Mouse (Mus musculus) CD4-positive naive resting alpha-beta T cell, adult 76 days (primary cell): ENCODE results near the gene Ccdc83. TPM values are rescaled to one million over a fixed set of nuclear protein-coding genes. Genes with fewer than 3 reads are reported as not detected.

Experiments
- total RNA-seq: library from RNA; stranded (reverse); gene quantifications from one replicate; pipeline ENCODE4 v1.2.4, GENCODE M21; 2023

The Ccdc83 gene
- not detected for total RNA-seq

DNA sequence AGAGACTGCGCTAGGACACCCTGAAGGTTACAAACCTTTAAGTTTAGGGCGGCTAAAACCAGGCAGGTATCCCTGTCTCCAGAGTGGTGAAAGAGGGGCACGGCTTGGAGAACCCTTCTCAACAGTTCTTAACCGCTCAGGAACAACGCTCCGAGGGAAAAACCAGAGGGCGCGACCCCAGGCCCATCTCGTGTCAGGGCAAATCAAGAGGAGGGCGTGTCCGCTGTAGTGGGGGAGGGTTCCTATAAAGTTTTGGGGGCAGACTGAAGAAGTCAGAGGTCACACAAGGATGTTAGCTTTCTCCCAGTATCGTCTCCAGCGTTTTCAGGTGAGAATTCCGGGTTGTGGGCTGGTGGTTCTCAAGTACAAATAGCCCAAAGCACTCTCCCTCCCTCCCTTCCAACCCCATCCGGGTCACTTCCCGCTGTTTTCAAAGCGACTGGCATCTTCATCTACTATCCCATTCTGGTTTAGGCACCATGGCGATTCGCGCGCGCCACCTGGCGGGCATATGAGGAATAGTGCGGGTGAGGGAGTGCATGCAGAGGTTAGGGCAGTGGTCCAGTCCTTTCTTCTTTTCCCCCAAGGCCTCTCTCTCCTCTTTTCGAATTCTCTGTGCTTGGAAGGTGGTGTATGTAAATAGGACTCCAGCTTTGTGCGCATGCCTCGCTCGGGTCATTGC, at the start of gene Ccdc83:
Ccdc83 (minus strand) TSS at position 489 of the 682 bp plus-strand sequence.

GRCm38 (mm10) chr7:90301942-90302646, 36.5 kb upstream of the Ccdc83 start, which contains the start of gene Sytl2:
TSS of gene Sytl2 (plus strand) at chr7:90302252.

Other genes with a start within 250 kb of the Ccdc83 start
- 228 TPM for gene Picalm, start 135.6 kb downstream of the Ccdc83 start, total RNA-seq
- 37.8 TPM for gene Sytl2, start 36.5 kb upstream of the Ccdc83 start, total RNA-seq
- not detected for gene Ccdc89, start 160.8 kb upstream of the Ccdc83 start, total RNA-seq
- 247 TPM for gene Crebzf, start 177.0 kb upstream of the Ccdc83 start, total RNA-seq
- 21.3 TPM for gene Tmem126a, start 191.5 kb upstream of the Ccdc83 start, total RNA-seq
- gene Tmem126b, start 210.2 kb upstream of the Ccdc83 start, total RNA-seq = 5.7 TPM
- gene Dlg2, start 210.9 kb upstream of the Ccdc83 start, total RNA-seq = 0.59 TPM